7 mouse cellular contexts compared by ENCODE assay signal in the genomic region with DNA sequence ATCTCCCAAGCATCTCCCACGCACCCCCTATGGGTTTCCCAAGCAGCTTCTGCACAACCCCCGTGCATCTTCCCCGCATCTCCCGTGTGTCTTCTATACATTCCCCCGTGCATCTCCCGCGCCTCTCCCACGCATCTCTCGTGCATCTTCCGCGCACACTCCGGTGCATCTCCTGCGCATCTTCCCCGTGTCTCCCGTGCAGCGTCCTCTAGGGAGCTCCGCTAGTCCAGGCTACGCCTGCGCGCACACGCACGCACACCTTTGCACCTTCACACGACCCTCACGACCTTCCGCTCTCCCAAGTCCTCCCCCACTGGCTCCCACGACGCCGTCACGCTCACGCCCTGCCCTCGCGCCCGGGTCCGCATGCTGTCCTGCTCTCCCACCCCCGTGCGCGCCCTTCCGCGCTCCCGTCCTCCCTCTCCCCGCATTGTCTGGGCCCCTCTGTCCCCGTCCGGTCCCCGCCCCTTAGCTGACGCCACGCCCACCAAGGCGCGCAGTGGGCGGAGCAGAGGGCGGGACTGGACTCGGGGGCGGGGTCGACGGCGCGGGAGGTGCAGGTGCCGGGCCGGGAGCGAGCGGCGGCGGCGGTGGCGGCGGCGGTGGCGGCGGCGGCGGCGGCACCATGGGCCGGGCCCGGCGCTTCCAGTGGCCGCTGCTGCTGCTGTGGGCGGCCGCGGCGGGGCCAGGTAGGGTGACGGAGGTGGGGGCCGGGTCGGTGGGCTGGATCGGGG. TPM values are rescaled to one million over a fixed set of nuclear protein-coding genes. Genes with fewer than 3 reads are reported as not detected.
A peak's percentile ranks its signal among the peaks of the same experiment; 100 is the strongest.
DNase-seq lines count a peak whose midpoint lies in the region; ATAC-seq and TF ChIP-seq lines count a peak whose summit lies in the region.

Cadm4 (plus strand) TSS at position 550 of the 734 bp plus-strand sequence.

- 2% methylated on average over 75 of the region's 83 CpGs for WGBS in embryonic facial prominence, embryonic 12.5 days
- WGBS in heart, adult 2 months, result 2% methylated on average over 83 of the region's 83 CpGs
- WGBS in kidney, adult 2 months, result 1% methylated on average over 79 of the region's 83 CpGs
- WGBS in limb, embryonic 13.5 days, result under 1% methylated on average over 53 of the region's 83 CpGs
- WGBS in midbrain, embryonic 15.5 days, result under 1% methylated on average over 59 of the region's 83 CpGs

- peaks cover 17% of the 10 kb centered on the region for H3K4me1 ChIP-seq in embryonic facial prominence, embryonic 12.5 days
- H3K4me1 ChIP-seq in heart, adult 2 months (ENCODE audit: control insufficient read depth, insufficient read depth, low read length), result no peaks in the 10 kb centered on the region
- H3K4me1 ChIP-seq in kidney, adult 2 months (ENCODE audit: control insufficient read depth, insufficient read depth, low read length), result 0 out of 2 replicates have a peak, but pooled peaks cover 4% of the 10 kb centered on the region
- peaks cover 16% of the 10 kb centered on the region for H3K4me1 ChIP-seq in limb, embryonic 13.5 days
- H3K4me1 ChIP-seq in midbrain, embryonic 15.5 days, result peaks cover 58% of the 10 kb centered on the region

- peak within 1 kb of the TSS; percentile 98 for H3K4me2 ChIP-seq in embryonic facial prominence, embryonic 12.5 days (replicated peaks)
- H3K4me2 ChIP-seq in limb, embryonic 13.5 days (replicated peaks), result peak within 1 kb of the TSS; percentile 97
- H3K4me2 ChIP-seq in midbrain, embryonic 15.5 days, result peak within 1 kb of the TSS; percentile 72

- TF ChIP-seq POLR2A in heart, adult 2 months (IDR thresholded peaks at IDR 0.05; ENCODE audit: insufficient read depth, low read depth, low read length), result peak; percentile 52; the same call in 1 of the 2 replicates
- TF ChIP-seq POLR2A in kidney, adult 2 months (IDR thresholded peaks at IDR 0.05; ENCODE audit: low read depth, low read length), result no peak

- peak within 1 kb of the TSS; percentile 66 for H3K4me3 ChIP-seq in embryonic facial prominence, embryonic 12.5 days
- H3K4me3 ChIP-seq in heart, adult 2 months, result peak within 1 kb of the TSS; percentile 59
- peak within 1 kb of the TSS; percentile 66 for H3K4me3 ChIP-seq in kidney, adult 2 months (ENCODE audit: insufficient read depth, low read depth, low read length)
- peak within 1 kb of the TSS; percentile 67 for H3K4me3 ChIP-seq in limb, embryonic 13.5 days
- peak within 1 kb of the TSS; percentile 78 for H3K4me3 ChIP-seq in midbrain, embryonic 15.5 days

- TF ChIP-seq EP300 in heart, adult 2 months (IDR thresholded peaks at IDR 0.05; ENCODE audit: insufficient read depth, low read depth, low read length), result no peak

- H3K79me2 ChIP-seq in heart, adult 2 months (replicated peaks; ENCODE audit: control insufficient read depth, insufficient read depth, low read length), result no peaks in the 10 kb centered on the region

- peak; percentile 54 for ATAC-seq in embryonic facial prominence, embryonic 12.5 days (ENCODE audit: insufficient number of reproducible peaks, insufficient read depth, low FRiP score, low TSS enrichment)
- peak; percentile 83 for ATAC-seq in limb, embryonic 13.5 days (ENCODE audit: low FRiP score, low read depth)
- ATAC-seq in midbrain, embryonic 15.5 days (replicated peaks), result peak; percentile 87

- no peak for TF ChIP-seq CTCF in heart, adult 2 months (IDR thresholded peaks at IDR 0.05)
- TF ChIP-seq CTCF in kidney, adult 2 months (conservative IDR thresholded peaks at IDR 0.05; ENCODE audit: insufficient read depth, insufficient read length, low read depth, low read length), result no peak

- H3K27me3 ChIP-seq in embryonic facial prominence, embryonic 12.5 days, result peaks cover 24% of the 10 kb centered on the region; the same call in 1 of the 2 replicates
- no peaks in the 10 kb centered on the region for H3K27me3 ChIP-seq in heart, adult 2 months (ENCODE audit: control insufficient read depth, insufficient read depth, low read length)
- no peaks in the 10 kb centered on the region for H3K27me3 ChIP-seq in kidney, adult 2 months (replicated peaks; ENCODE audit: control insufficient read depth, insufficient read depth, low read length)
- H3K27me3 ChIP-seq in limb, embryonic 13.5 days, result peaks cover 38% of the 10 kb centered on the region
- no peaks in the 10 kb centered on the region for H3K27me3 ChIP-seq in midbrain, embryonic 15.5 days (replicated peaks)

- no peak within 1 kb of the TSS; the same call in 1 of the 2 replicates for H3K27ac ChIP-seq in embryonic facial prominence, embryonic 12.5 days
- no peak within 1 kb of the TSS; the same call in 1 of the 2 replicates for H3K27ac ChIP-seq in heart, adult 2 months
- no peak within 1 kb of the TSS for H3K27ac ChIP-seq in kidney, adult 2 months (ENCODE audit: insufficient read depth, low read depth, low read length)
- H3K27ac ChIP-seq in limb, embryonic 13.5 days, result no peak within 1 kb of the TSS
- H3K27ac ChIP-seq in midbrain, embryonic 15.5 days, result peak within 1 kb of the TSS; percentile 86

- peak within 1 kb of the TSS; percentile 65 for H3K9ac ChIP-seq in embryonic facial prominence, embryonic 12.5 days
- H3K9ac ChIP-seq in heart, adult 2 months (ENCODE audit: low read depth, low read length), result peak within 1 kb of the TSS; percentile 71
- peak within 1 kb of the TSS; percentile 72 for H3K9ac ChIP-seq in limb, embryonic 13.5 days
- H3K9ac ChIP-seq in midbrain, embryonic 15.5 days, result peak within 1 kb of the TSS; percentile 89

- intact Hi-C loops in heart, adult 2 months (cut with DNase I), result loop anchor here (2.0 kb wide), 1 partner anchor 25 kb away; the partner anchor contains the start of gene Zfp428

- no peaks in the 10 kb centered on the region for H3K9me3 ChIP-seq in embryonic facial prominence, embryonic 12.5 days
- H3K9me3 ChIP-seq in limb, embryonic 13.5 days, result no peaks in the 10 kb centered on the region
- no peaks in the 10 kb centered on the region for H3K9me3 ChIP-seq in midbrain, embryonic 15.5 days

- DNase-seq in adrenal gland, postnatal 36 days, result peak; percentile 86 to 89
- peak; percentile 87 to 93 for DNase-seq in heart, adult 2 months
- DNase-seq in kidney, adult 2 months, result peak; percentile 85
- peak; percentile 68 to 75 for DNase-seq in spleen, postnatal 14 days (ENCODE audit: low spot score in 2 of 2)

- H3K36me3 ChIP-seq in embryonic facial prominence, embryonic 12.5 days, result no peaks in the 10 kb centered on the region
- H3K36me3 ChIP-seq in heart, adult 2 months (ENCODE audit: control insufficient read depth, insufficient read depth, low read length), result no peaks in the 10 kb centered on the region
- H3K36me3 ChIP-seq in kidney, adult 2 months (ENCODE audit: control insufficient read depth, insufficient read depth, low read length), result no peaks in the 10 kb centered on the region
- no peaks in the 10 kb centered on the region for H3K36me3 ChIP-seq in limb, embryonic 13.5 days
- no peaks in the 10 kb centered on the region for H3K36me3 ChIP-seq in midbrain, embryonic 15.5 days (replicated peaks)

RNA-seq across cellular contexts. Expression of gene Cadm4, which starts in this region (rescaled TPM):
- total RNA-seq in adrenal gland, postnatal 36 days (2021), result 1 to 10 TPM; 2.8 to 3.6 TPM
- polyA plus RNA-seq in embryonic facial prominence, embryonic 12.5 days (2016; fragmentation: Nextera tagmentation; extraction: Ambion mirVana), result 7.6 and 10.7 TPM in 2 replicates
- total RNA-seq in heart, adult 2 months (2021), result 10 to 100 TPM; 14.0 to 14.7 TPM
- 17.0 and 20.4 TPM in 2 replicates for polyA plus RNA-seq in heart, adult 2 months (2012; rRNA removed)
- polyA plus RNA-seq in kidney, adult 2 months (2012; rRNA removed), result 54.7 and 66.4 TPM in 2 replicates
- polyA plus RNA-seq in limb, embryonic 13.5 days (2015; fragmentation: Nextera tagmentation; extraction: Ambion mirVana), result 6.3 and 6.5 TPM in 2 replicates
- polyA plus RNA-seq in midbrain, embryonic 15.5 days (2015; fragmentation: Nextera tagmentation; extraction: Ambion mirVana), result 79.2 and 81.1 TPM in 2 replicates
